Mouse (Mus musculus) megakaryocyte, embryonic 14.5 days (primary cell): Measurements from ENCODE around the gene H2-T22.

Experiments used
- FLI1 ChIP-seq: IDR thresholded peaks from 2 replicates; pipeline ENCODE4 v1.6.1; 2012; ENCODE audit warnings: low read length, inconsistent platforms, mixed read lengths
- GATA1 ChIP-seq: IDR thresholded peaks from 3 replicates; pipeline ENCODE4 v1.6.1; 2012; ENCODE audit warnings: mixed read lengths, low read length, inconsistent platforms, borderline replicate concordance

- TF ChIP-seq GATA1 (no peak), FLI1 (no peak)
These were observed 48.9 kb downstream of the H2-T22 start for GRCm38 (mm10) chr17:35993675-35994074.
